25 mouse cellular contexts compared by ENCODE assay signal in genomic region chr5:74028221-74028620, GRCm38 (mm10). TPM values are rescaled to one million over a fixed set of nuclear protein-coding genes. Genes with fewer than 3 reads are reported as not detected.
DNase-seq lines count a peak whose midpoint lies in the region; ATAC-seq and TF ChIP-seq lines count a peak whose summit lies in the region.
"Had no signal": no experiment of that assay in that cellular context is flagged by ENCODE, and none has a peak within 500 bp of the region (broad histone marks: within the 10 kb centered on the region; RNA-seq: fewer than 3 reads in every experiment).

No protein-coding gene starts in this region.

- ATAC-seq in heart, embryonic 13.5 days (ENCODE audit: extremely low read depth, insufficient number of reproducible peaks, low FRiP score, low TSS enrichment) = no peak
- peak; percentile 63; the same call in 1 of the 2 replicates for ATAC-seq in neutrophil, adult 5-6 weeks (ENCODE audit: extremely low read depth, insufficient number of reproducible peaks, low FRiP score, poor library complexity, severe bottlenecking)
- ATAC-seq: forebrain, embryonic 16.5 days; hindbrain, embryonic 16.5 days; intestine, postnatal 0 days had no signal

- no peak overlapping the region for H3K9ac ChIP-seq in heart, embryonic 13.5 days
- H3K9ac ChIP-seq: limb, embryonic 12.5 days; neural tube, embryonic 13.5 days had no signal

- no peak overlapping the region for H3K4me3 ChIP-seq in heart, embryonic 13.5 days
- H3K4me3 ChIP-seq in layer of hippocampus, adult 2 months = no peak overlapping the region
- H3K4me3 ChIP-seq: erythroblast, embryonic 14.5 days; gastrocnemius, adult 2 months; left cerebral cortex, adult 2 months; limb, embryonic 12.5 days; midbrain, embryonic 10.5 days; myocyte; neural tube, embryonic 13.5 days had no signal

- H3K4me2 ChIP-seq in heart, embryonic 13.5 days = no peak overlapping the region
- H3K4me2 ChIP-seq: limb, embryonic 12.5 days; neural tube, embryonic 13.5 days had no signal

- H3K4me1 ChIP-seq in heart, embryonic 13.5 days = peaks cover 14% of the 10 kb centered on the region

- no peak for TF ChIP-seq CTCF in layer of hippocampus, adult 2 months (conservative IDR thresholded peaks at IDR 0.05)

- H3K27ac ChIP-seq in heart, embryonic 13.5 days (replicated peaks) = 0 out of 2 replicates have a peak overlapping the region, but pooled peaks have one; percentile 6
- H3K27ac ChIP-seq in layer of hippocampus, adult 2 months = peak overlapping the region; percentile 47; the same call in 1 of the 2 replicates
- H3K27ac ChIP-seq: gastrocnemius, adult 2 months; left cerebral cortex, adult 2 months; limb, embryonic 12.5 days; midbrain, embryonic 10.5 days; neural tube, embryonic 13.5 days had no signal

- H3K27me3 ChIP-seq in heart, embryonic 13.5 days (replicated peaks) = no peaks in the 10 kb centered on the region
- H3K27me3 ChIP-seq: limb, embryonic 12.5 days; neural tube, embryonic 13.5 days had no signal

- WGBS in heart, embryonic 13.5 days = 80% methylated on average over 2 of the region's 2 CpGs

- peaks cover 64% of the 10 kb centered on the region for H3K36me3 ChIP-seq in heart, embryonic 13.5 days

- H3K9me3 ChIP-seq in heart, embryonic 13.5 days = no peaks in the 10 kb centered on the region
- H3K9me3 ChIP-seq: G1E; limb, embryonic 12.5 days; midbrain, embryonic 10.5 days; neural tube, embryonic 13.5 days had no signal

- DNase-seq in heart, postnatal 36 days = no peak
- no peak for DNase-seq in layer of hippocampus, adult 2 months (ENCODE audit: low spot score in 2 of 2)
- no peak for DNase-seq in layer of hippocampus, adult 9-10 months (ENCODE audit: low spot score)
- DNase-seq in brain, adult 2 months (ENCODE audit: low read depth, low spot score) = peak; percentile 30
- no peak for DNase-seq in adrenal gland, adult 8-10 months
- DNase-seq: adrenal gland, postnatal 14 days; cerebellum, adult 2 months; cerebellum, postnatal 14 days; gastrocnemius, adult 2 months; heart, postnatal 14 days; kidney, postnatal 14 days; lung, postnatal 4 days; thymus, postnatal 14 days had no signal

- intact Hi-C loops in heart, postnatal 36 days (cut with DNase I) = no loop called here

RNA-seq across cellular contexts. Expression of gene Usp46, which starts 40.0 kb away (rescaled TPM):
- 23.8 and 26.0 TPM in 2 replicates for polyA plus RNA-seq in heart, embryonic 13.5 days (2015; fragmentation: Nextera tagmentation; extraction: Ambion mirVana)
- 10 to 100 TPM; 35.1 TPM for total RNA-seq in heart, postnatal 36 days (2021)
- 100 to 1,000 TPM; 135 to 138 TPM for total RNA-seq in layer of hippocampus, adult 2 months (2021)
- total RNA-seq in neutrophil, adult 5-6 weeks (2017) = 7.5 and 9.5 TPM in 2 replicates
- total RNA-seq in adrenal gland, adult 8-10 months (2022) = 10 to 100 TPM; 35.5 to 44.5 (median 40.4) TPM
